Mouse (Mus musculus) thymus, adult 18-20 months (tissue): ENCODE data around the gene Rnf32.

Experiments used
- DNase-seq, 2 experiments: peaks; one replicate each; pipeline ENCODE4 v3.0.0; 2022; ENCODE audit warnings: mixed read lengths in 2 of 2

The Rnf32 gene

DNA sequence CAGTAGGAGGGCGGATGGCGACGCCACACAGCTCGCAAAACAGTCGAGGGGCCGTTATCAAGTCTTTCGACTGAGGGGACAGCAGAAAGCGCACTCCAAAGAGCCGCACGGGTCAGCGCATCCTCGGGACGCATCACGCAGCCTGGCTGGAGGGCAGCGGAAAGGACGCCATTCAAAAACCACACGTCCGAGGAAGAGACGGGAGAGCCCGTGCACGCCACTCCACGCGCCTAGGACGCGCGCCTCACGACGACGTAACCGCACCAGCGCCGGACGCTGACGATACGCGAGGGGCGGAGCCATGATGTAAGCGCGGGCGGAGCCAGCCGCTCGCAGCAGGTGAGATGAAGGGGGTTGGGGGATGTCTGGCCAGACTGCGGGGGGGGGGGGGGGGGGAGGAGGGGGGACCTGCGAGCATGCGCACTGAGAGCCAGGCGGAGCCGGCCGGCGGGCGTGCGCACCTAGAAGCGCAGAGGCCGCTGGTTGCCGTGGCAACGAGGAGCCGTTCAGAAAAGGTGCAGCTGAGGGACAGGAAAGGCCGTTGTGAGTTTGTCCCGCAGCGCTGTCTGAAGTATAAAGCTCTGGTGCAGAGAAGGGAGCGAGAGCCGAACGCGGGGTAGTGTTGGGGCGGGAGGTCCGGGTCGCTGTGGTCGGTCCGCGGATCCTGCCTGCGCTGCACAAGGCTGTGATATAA lies at the start of gene Rnf32:
Gene Rnf32, plus strand, starts transcription at position 423 of the 694 bp plus-strand sequence.
- DNase-seq = peak; percentile 27 to 43

DNA sequence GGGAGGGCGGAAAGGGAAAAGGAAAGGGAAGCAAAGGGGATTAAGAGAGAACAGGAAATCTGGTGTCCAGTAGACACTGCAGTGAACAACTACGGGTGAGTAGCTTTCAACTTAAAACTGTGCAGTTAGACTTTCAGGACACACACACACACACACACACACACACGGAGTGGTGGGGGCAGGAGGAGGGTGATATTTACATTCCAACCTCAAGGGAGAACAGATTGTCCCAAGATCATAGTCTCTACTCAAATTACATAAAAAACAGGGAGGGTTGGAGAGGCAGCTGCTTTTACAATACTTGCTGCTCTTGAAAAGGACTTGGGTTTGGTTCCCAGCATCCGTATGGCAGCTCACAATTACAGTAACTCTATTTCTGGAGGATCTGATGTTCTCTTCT lies 45.6 kb upstream of the Rnf32 start:
- DNase-seq = no peak

DNA sequence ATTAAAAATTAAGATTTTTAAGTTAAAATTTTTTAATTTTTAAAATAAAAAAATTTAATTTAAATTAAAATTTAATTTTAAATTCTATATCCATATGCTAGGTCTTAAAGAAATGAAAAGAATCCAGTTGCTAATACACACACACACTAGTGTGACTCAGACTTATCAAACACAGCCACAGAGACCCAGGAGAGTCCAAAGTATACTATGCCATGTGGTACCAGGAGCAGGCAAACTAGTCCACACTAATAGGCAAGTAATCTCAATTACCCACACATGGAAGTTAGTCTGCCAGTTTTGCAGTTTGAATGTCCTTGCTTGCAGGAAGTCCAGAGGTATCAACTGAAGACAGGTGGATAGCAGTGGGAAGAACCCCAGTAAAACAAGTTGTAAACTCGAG lies 35.9 kb upstream of the Rnf32 start:
- DNase-seq = no peak

DNA sequence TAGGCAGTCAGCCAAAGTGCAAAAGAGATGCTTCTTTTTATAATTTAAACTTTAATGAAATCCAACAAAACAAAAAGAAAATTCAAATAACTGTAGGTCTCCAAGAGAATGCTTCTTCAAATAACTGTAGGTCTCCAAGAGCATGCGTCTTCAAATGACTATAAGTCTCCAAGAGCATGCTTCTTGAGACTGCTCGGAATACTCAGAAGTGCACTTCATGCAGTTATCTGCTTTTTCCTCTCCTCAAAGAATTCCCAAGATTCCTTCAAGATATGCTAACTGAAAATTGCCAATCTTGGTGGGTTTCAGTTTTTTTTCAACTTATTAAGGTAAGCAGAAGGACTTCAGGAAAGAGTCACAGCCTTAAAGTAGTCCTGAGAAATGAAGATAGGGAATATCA lies 28.8 kb upstream of the Rnf32 start:
- no peak for DNase-seq

DNA sequence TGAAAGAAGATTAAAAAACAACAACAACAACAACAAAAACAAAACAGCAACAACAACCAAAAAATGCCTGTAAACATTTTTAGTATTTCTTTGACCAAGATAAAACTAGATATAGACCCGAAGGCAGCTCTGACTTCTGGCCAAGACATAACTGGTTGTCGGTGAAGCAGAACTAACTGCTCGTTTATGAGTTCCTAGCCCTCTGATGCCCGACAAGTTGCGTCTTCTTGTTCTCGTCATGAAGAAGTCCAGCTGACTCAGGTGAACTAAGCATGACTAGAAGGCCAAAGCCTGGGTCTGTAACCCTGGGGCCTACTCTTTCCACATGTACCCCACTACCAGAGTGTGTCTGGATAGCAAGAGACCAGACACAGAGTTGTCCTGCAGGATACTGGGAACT lies 25.6 kb upstream of the Rnf32 start:
- DNase-seq = no peak

DNA sequence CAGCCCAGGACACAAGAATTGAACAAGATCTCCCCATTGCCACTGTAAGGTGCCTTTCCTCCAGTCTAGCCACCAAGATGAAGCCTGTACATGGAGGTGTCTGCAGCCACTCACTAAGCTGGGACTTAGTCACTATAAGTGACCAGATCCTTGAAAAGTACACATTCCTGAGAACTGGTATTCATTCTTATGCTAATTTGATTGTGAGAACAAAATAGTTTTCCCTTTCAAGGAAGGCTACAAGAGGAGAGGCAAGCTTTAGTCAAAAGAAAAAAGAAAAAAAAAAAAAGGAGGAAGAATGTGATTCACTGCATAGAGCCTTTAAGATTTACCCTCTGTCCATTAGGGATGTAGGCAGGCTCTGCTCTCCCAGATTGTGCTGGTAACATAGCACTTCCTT lies 24.6 kb upstream of the Rnf32 start:
- no peak for DNase-seq

DNA sequence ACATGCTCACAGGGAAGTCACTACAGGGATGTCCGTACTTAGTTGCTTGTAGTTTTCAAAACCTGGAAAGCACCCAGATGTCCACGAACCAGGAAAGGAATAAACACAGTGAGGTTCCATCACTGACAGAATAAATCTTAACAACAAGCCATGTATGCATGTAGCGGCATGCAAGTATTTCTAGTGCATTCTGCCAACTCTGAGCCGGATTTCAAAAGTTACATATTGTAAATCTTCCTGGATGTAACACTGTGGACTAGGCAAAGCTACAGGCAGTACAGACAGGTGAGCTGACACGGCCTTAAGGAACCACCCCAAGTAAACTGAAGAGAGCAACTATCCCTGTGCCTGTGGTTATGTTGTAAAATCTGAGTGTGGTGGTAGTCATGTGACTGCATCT lies 9.0 kb upstream of the Rnf32 start:
- no peak for DNase-seq

DNA sequence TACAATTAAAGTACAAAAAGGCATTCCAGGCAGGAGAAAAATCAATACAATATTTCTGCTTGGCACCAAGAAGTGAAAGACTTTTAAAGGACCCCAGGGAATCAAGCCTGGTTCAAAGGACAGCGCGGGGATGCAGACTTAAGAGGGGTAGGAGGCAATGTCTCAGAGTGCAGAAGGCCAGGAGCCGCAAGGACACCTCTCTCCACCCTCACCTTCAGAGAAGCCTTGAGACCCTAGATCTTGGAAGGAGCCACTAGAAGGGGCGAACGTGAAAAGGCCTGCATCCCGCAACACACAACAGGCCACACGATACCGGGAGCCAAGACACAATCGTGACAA lies 592 bp upstream of the Rnf32 start:
- DNase-seq = no peak

DNA sequence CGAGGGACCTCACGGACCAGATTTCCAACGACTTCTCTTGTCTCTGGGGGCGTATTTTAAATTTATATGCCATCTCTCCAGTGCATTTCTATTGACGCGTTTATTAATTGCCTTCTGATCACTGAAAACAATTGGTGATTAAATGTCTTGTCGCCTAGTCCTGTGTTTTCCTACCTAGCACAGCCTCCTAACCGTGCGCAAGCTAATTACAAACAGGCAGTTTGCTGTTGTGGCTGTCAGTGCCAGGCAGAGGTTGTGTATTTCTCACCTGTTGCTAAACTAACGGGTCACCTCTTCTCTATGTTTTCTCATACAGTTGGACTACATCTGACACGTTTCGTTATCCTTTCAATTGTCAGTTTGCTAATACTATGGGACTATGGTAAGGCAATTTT lies 469 bp downstream of the Rnf32 start:
- no peak for DNase-seq

DNA sequence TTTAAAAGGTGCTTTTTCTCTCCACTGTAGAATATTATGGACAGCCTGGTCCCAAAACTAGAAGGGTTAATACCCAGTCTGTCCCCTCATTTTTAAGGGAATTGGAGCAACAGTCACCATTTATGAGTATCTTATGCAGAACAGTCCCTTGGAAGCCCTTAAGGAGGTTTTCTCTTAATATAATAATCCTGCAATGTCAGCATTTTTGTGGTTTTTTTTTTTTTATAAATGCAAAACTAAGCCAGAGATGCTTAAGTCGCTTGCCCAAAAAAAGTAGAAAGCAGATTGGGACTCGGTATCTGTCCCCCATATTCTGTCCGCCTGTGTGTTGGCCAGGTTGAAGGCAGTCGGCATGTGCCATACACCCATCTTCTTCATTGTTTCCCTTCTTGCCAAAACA lies 1.4 kb downstream of the Rnf32 start:
- DNase-seq = no peak

DNA sequence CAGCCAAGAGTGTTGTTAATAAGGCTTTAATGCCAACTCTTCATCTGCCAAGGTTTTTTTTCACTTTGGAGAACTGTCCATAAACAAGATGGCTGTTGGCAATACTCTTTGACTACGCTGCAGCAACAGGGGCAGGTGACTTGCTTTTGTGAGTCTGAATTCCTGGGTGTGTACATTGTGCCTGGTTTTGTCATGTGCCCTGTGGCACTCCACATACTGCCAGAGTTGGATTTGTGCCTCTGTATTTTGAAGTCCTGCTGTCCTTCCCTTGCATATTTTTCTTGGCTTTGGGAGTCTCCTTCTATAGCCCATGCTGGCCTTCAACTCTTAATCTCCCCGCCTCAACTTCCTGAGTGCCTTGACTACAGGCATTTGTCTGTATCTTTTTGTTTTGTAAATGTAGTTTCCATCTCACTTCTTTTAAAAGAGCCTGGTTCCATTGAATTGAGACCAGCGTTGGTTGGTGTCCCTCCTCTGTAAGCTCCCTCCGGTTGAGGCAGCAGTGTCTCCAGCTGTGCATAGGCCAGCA lies 3.2 kb downstream of the Rnf32 start:
- no peak for DNase-seq

DNA sequence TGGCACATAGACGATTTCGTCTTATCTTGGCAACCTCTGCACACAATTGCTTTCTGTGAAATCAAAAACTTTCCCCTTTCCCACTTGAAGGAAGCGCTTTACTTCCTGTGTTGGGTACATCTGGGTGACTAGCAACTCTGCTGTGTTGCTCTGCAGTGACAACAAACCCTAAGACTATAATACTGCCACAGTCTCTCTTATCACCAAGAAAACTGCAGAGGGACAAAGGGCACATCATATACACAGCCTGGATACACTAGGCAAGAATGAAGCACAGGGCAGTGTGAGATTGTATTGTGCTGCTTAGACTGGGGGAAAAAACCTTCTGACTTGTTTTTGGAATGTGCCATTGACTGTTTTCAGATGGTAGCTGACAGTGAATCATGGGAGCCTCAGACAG lies 4.1 kb downstream of the Rnf32 start:
- DNase-seq = no peak

DNA sequence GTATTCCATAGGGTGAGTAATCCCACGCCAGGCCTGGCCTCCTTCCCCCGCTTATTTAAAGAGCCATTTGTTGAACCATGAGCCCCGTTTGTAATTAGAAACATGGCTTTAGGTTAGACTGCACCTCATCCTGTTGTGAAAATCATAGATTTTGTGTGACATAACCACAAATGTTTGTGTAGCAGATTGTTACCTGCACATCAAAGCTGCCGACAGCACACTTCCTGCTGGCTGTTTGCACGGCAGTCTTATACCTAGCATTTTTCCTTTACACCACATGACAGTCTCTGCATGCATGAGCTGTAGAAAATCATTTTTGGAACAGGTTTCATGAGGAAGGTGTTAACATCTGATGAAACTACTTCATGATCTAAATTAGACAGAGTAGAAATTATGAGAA lies 9.9 kb downstream of the Rnf32 start:
- no peak for DNase-seq

DNA sequence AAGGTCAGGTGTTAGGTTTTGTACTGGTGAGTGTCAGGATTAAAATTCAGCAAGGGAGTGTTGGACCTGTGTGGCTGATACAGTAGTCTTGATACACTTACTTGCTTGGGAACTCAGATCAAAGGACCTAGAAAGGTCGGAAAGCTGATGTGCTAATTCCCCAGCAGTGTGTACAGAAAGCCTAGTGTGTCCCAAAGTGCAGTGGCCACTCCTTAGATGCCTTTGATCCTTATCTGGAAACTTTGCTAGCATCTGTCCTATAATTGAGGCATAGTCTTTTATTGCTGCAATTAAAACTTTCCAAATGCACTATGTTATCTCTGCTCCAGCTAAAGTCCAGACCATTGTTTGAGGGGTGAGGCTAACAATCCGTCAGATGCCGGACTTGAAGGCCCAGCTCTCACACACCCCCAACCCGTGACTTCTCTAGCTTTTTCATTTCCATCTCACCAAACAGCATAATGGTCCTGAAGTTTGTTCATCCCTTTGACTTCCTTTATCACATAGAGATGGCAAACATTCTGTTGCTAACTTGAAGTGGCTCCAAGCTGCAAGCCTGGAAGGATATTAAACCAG lies 16.3 kb downstream of the Rnf32 start:
- DNase-seq = no peak

DNA sequence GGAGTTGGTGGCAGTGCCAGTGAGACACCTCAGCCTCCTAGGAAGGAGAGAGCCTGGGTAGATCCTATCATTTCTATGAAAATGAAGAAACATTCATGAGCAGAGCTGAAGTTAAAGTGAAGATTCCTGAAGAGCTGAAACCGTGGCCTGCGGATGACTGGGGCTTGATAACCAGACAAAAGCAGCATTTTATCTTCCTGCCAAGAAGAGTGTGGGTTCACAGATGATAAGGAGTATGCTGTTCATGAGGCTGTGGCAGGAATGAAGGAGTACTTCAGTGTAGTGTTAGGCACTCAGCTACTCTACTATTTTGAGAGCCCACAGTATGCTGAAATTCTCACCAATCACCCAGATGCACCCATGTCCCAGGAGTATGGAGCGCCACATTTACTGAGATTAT lies 22.2 kb downstream of the Rnf32 start:
- no peak for DNase-seq

DNA sequence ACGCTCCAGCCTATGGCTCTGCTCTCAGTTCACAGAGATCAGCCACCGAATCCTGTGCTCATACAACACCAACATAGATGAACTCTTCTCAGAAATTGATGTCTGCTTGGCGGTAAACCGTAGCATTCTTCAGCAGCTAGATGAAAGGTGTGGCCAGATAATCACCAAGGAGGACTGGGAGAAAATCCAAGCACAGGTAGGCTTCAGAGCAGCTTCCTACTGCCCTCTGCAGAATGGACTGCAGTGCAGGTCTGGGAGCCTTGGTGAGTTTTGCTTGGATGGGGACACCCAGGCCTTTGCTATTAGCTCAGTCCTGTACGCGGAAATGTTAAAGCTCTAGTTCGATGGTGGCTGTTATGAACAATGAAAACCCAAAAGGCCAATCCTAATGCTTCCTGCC lies 28.3 kb downstream of the Rnf32 start:
- no peak for DNase-seq

DNA sequence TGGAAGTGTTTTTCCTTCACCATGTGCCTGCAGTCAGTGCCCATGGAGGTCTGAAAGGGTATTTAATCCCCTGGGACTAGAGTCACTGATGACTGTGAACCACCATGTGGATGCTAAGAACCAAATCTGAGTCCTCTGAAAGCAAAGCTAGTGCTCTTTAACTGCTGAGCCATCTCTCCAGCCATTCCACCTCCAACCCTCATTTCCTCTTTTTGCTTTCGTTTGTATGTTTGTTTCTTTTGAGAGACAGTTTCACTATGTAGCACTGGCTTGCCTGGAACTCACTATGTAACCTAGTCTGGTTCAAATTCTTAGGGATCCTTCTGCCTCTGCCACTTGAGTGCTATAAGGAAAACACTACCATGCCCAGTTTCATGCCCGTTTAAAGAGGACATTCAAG lies 34.7 kb downstream of the Rnf32 start:
- DNase-seq = no peak

DNA sequence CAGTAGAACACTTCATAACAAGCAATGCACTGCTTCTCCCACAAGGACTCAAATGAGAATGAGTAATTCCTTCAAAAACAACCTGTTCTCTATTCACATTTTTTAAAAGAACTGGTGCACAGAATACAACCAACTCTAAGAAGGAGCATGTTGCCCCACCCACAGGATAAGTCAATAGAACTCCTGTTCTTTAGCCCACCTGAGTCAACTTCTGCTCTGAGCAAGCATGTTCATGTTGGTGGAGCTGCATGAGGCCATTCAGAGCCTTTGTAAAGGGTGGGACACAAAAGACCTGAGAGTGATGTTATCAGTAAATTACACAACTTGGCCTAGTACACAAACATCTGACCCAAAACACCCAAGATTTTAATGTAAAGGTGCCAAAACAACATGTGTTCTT lies 42.6 kb downstream of the Rnf32 start:
- no peak for DNase-seq

DNA sequence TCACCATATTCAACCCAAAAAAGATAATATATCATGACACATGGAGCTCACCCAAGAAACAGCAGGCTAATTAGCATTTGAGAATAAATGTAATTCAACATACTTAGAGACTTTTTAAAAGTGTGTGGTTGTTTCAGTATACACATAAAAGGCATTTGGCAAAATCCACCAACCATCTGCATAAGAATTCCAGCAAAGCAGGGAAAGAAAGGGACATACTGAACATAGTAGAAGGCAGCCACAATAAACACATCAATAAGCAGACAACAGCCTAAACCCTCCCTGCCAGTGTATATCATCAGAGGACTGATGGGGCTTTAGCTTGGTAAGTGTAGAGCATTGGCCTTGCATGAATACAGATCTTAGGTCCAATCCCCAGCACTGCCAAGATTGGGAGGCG lies 49.0 kb downstream of the Rnf32 start:
- no peak for DNase-seq

DNA sequence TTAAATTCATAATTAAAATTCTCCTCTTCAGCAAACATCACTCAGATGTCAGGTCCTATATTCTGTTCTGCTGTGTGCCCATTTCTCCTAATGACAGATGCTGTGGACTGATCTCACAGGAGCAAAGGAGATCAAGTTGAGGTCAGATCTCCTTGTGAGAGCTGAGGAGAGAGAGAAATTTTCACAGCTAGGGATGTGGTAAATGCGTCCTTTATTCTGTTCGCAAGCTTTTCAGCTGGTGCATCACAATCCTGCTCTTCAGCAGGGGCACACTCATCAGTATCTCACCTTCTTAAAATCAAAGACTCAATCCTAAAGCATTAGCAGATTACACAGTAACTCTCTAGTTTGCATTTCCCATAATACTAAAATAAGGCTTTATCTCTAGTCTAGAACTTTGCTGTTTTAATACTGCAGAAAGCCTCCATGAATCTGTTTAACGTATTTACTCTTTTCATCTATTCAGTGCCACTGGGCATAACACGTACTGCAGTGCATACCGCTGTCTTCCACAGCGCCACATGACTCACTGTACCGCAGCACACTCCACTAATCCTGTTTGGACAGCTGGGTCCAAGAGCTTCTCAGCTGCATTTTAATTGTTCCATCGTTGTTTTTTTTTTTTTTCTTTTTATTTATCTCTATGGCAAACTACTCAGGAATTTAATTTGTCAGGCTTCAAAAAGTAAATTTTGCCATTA lies 55.2 kb downstream of the Rnf32 start:
- no peak for DNase-seq

DNA sequence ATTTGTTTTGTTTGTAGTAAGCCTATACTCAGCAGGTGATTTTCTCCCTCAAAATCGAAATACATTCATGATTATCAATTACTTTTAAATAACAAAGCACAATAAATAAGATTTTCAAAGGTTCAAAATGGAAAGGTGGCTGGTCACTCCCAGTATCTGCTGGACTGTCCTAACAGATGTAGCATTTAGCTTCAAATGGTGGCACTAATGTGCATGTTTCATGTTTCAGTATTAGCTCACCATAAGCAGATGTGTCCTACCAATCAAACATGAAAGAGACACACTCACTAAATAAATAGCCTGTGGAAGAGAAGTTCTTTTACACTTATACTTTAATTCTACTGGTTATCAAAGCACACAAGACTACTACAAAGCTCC lies 55.7 kb downstream of the Rnf32 start:
- DNase-seq = no peak

DNA sequence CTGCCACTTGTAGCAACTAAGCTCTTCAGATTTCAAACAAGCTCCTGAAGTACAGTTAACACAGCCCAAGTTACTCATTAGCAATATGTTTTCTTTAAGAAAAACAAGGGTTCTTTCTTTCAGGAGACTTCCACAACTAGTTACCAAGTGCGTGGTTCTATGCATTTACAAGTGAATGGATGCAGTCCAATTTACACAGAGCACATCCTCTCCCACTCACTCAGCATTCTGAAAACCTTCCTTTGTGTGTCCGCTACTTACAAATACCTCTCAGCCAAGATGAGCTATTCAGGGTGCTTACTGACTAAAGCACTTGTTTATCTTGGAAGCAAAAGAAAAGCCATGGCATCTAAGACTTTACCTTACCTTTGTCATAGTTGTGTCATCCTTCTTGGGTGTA lies 58.1 kb downstream of the Rnf32 start:
- no peak for DNase-seq

DNA sequence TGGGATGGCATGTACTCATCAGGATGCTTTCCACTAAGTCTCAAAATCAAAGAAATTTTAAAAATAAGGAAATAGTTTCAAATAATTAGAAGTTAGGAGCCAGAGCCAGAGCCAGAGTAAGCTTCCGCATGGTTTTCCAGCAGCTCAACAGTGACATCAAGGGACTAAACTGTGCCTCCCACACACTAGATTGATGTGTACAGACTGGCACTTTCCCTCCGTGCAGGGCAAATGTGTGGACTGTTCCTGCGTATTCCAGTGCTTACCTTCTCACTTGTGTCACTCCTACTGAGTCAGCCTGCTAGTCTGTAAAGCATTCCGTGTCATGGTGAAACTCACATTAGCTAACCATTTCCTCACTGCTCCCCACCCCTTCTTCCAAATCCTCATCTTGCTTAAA lies 75.1 kb downstream of the Rnf32 start:
- no peak for DNase-seq

DNA sequence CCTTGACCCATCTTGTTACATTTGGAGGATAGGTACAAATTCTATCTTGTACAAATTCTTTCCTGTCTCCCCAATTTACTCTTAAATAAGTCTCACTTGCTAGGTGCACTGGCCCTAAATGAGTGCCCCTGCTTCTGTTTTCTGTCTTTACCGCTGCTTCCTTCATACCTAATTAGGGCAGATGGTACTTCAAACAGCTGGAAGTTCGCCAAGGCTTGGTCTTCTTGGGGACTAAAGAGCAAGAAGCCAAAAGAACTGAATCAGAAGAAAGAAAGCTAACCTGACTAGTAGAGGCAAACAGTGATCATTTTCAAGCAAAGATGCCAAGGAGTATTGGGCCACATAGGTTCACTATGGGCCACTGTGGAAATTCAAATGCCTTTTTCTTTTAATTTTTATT lies 77.6 kb downstream of the Rnf32 start:
- no peak for DNase-seq

DNA sequence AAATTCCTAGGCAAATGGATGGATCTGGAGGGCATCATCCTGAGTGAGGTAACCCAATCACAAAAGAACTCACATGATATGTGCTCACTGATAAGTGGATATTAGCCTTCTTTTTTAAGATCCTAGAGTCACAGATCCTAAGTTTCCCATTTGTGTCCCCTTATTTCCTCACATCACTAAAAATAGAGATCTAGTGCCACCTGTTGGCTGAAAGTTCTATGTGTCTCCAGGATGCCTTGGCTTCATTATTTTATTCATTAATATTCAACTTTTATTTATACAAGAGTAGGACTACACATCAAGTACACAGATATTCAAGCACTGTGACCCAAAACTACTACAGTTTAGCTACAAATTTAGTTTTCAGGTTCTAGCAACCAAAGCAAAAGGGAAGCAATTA lies 79.0 kb downstream of the Rnf32 start:
- DNase-seq = no peak
